Mouse (Mus musculus): ENCODE results near the gene A930018P22Rik. TPM values are rescaled to one million over a fixed set of nuclear protein-coding genes. Genes with fewer than 3 reads are reported as not detected.

The A930018P22Rik gene
- polyA plus RNA-seq, 2 experiments, result 0.23 to 0.93 TPM

- no peak overlapping the region for H3K27ac ChIP-seq
- H3K9me3 ChIP-seq (ENCODE audit: control insufficient read depth, low read length), result no peaks in the 10 kb centered on the region
- no peak overlapping the region for H3K4me2 ChIP-seq (ENCODE audit: low read depth)
- TF ChIP-seq CTCF (IDR thresholded peaks at IDR 0.05; ENCODE audit: low read depth) (no peak), EP300 (IDR thresholded peaks at IDR 0.05; ENCODE audit: low read depth) (no peak)
- ATAC-seq (ENCODE audit: insufficient read depth) (no peak), DNase-seq (ENCODE audit: low read depth in 3 of 3, low spot score in 3 of 3) (no peak)
- H3K27me3 ChIP-seq (ENCODE audit: control insufficient read depth, insufficient read depth, low read length), result no peaks in the 10 kb centered on the region; the same call in 1 of the 2 replicates
- H3K4me1 ChIP-seq (replicated peaks; ENCODE audit: control insufficient read depth in 2 of 2, insufficient read depth in 2 of 2, low read length in 1 of 2), result no peaks in the 10 kb centered on the region
- WGBS (ENCODE audit: insufficient replicate concordance), result 79% methylated on average over 17 of the region's 17 CpGs
- no peaks in the 10 kb centered on the region for H3K36me3 ChIP-seq (replicated peaks; ENCODE audit: control insufficient read depth, insufficient read depth, low read depth)
- H3K4me3 ChIP-seq (ENCODE audit: insufficient read depth in 1 of 2, low read depth in 2 of 2, low read length in 2 of 2), result no peak overlapping the region
- H3K9ac ChIP-seq (replicated peaks), result no peak overlapping the region
Observed at GRCm38 (mm10) chr2:104168186-104168896, 45.8 kb downstream of the A930018P22Rik start.

GRCm38 (mm10) chr2:104172695-104173348, 50.3 kb downstream of the A930018P22Rik start:
- H3K9me3 ChIP-seq (ENCODE audit: control insufficient read depth, low read length), result no peaks in the 10 kb centered on the region
- no peak for ATAC-seq (ENCODE audit: insufficient read depth)
- TF ChIP-seq CTCF (IDR thresholded peaks at IDR 0.05; ENCODE audit: low read depth), result no peak
- TF ChIP-seq EP300 (IDR thresholded peaks at IDR 0.05; ENCODE audit: low read depth), result no peak
- H3K4me2 ChIP-seq (ENCODE audit: low read depth), result no peak overlapping the region
- no peak overlapping the region for H3K9ac ChIP-seq (replicated peaks)
- no peaks in the 10 kb centered on the region for H3K27me3 ChIP-seq (ENCODE audit: control insufficient read depth, insufficient read depth, low read length)
- no peak overlapping the region for H3K4me3 ChIP-seq (ENCODE audit: insufficient read depth in 1 of 2, low read depth in 2 of 2, low read length in 2 of 2)
- H3K36me3 ChIP-seq (replicated peaks; ENCODE audit: control insufficient read depth, insufficient read depth, low read depth), result no peaks in the 10 kb centered on the region
- DNase-seq (ENCODE audit: low read depth in 3 of 3, low spot score in 3 of 3), result no peak
- 22% methylated on average over 11 of the region's 11 CpGs for WGBS (ENCODE audit: insufficient replicate concordance)
- H3K27ac ChIP-seq, result no peak overlapping the region
- no peaks in the 10 kb centered on the region; a peak in 1 of 4 replicates for H3K4me1 ChIP-seq (replicated peaks; ENCODE audit: control insufficient read depth in 2 of 2, insufficient read depth in 2 of 2, low read length in 1 of 2)

- Histone ChIP-seq H3K4me1 (replicated peaks; ENCODE audit: control insufficient read depth in 2 of 2, insufficient read depth in 2 of 2, low read length in 1 of 2) (no peaks in the 10 kb centered on the region; a peak in 1 of 4 replicates), H3K27ac (no peak overlapping the region), H3K4me3 (ENCODE audit: insufficient read depth in 1 of 2, low read depth in 2 of 2, low read length in 2 of 2) (no peak overlapping the region), H3K27me3 (ENCODE audit: control insufficient read depth, insufficient read depth, low read length) (no peaks in the 10 kb centered on the region), H3K4me2 (ENCODE audit: low read depth) (no peak overlapping the region), H3K9ac (replicated peaks) (no peak overlapping the region), H3K36me3 (replicated peaks; ENCODE audit: control insufficient read depth, insufficient read depth, low read depth) (no peaks in the 10 kb centered on the region), H3K9me3 (ENCODE audit: control insufficient read depth, low read length) (no peaks in the 10 kb centered on the region)
- WGBS (ENCODE audit: insufficient replicate concordance), result 67% methylated on average over 3 of the region's 3 CpGs
- ATAC-seq (ENCODE audit: insufficient read depth), result no peak
- TF ChIP-seq CTCF (IDR thresholded peaks at IDR 0.05; ENCODE audit: low read depth), result no peak
- no peak for TF ChIP-seq EP300 (IDR thresholded peaks at IDR 0.05; ENCODE audit: low read depth)
- no peak for DNase-seq (ENCODE audit: low read depth in 3 of 3, low spot score in 3 of 3)
Observed at GRCm38 (mm10) chr2:104173431-104173830, 50.9 kb downstream of the A930018P22Rik start.

Other genes with a start within 250 kb of the A930018P22Rik start
- 108 and 152 TPM in 2 replicates for gene Lmo2, start 164.8 kb upstream of the A930018P22Rik start, polyA plus RNA-seq (2012; rRNA removed)
- gene Lmo2, start 164.8 kb upstream of the A930018P22Rik start, polyA plus RNA-seq (2014; fragmentation: Nextera tagmentation; extraction: Ambion mirVana), result 143 and 165 TPM in 2 replicates
- gene Fbxo3, start 95.0 kb upstream of the A930018P22Rik start, polyA plus RNA-seq (2012; rRNA removed), result 23.3 and 28.7 TPM in 2 replicates
- gene Fbxo3, start 95.0 kb upstream of the A930018P22Rik start, polyA plus RNA-seq (2014; fragmentation: Nextera tagmentation; extraction: Ambion mirVana), result 45.9 and 53.1 TPM in 2 replicates
- not detected in 2 replicates for gene 4931422A03Rik, start 94.4 kb upstream of the A930018P22Rik start, polyA plus RNA-seq (2012; rRNA removed)
- 0.52 and 0.86 TPM in 2 replicates for gene 4931422A03Rik, start 94.4 kb upstream of the A930018P22Rik start, polyA plus RNA-seq (2014; fragmentation: Nextera tagmentation; extraction: Ambion mirVana)
- gene Gm10912, start 56.9 kb upstream of the A930018P22Rik start, polyA plus RNA-seq (2012; rRNA removed), result 0.03 and 0.06 TPM in 2 replicates
- not detected in 2 replicates for gene Gm10912, start 56.9 kb upstream of the A930018P22Rik start, polyA plus RNA-seq (2014; fragmentation: Nextera tagmentation; extraction: Ambion mirVana)
- not detected in 2 replicates for gene Gm10799, start 54.2 kb upstream of the A930018P22Rik start, polyA plus RNA-seq (2012; rRNA removed)
- not detected in 2 replicates for gene Gm10799, start 54.2 kb upstream of the A930018P22Rik start, polyA plus RNA-seq (2014; fragmentation: Nextera tagmentation; extraction: Ambion mirVana)
- 9.3 and 12.2 TPM in 2 replicates for gene Cd59b, start 52.9 kb upstream of the A930018P22Rik start, polyA plus RNA-seq (2012; rRNA removed)
- 14.3 and 16.6 TPM in 2 replicates for gene Cd59b, start 52.9 kb upstream of the A930018P22Rik start, polyA plus RNA-seq (2014; fragmentation: Nextera tagmentation; extraction: Ambion mirVana)
- 29.4 and 41.3 TPM in 2 replicates for gene Cd59a, start 27.0 kb upstream of the A930018P22Rik start, polyA plus RNA-seq (2012; rRNA removed)
- gene Cd59a, start 27.0 kb upstream of the A930018P22Rik start, polyA plus RNA-seq (2014; fragmentation: Nextera tagmentation; extraction: Ambion mirVana), result 88.5 and 94.7 TPM in 2 replicates

Data from liver, embryonic 14.5 days (tissue).